Mouse (Mus musculus) granulocyte monocyte progenitor cell, adult 5-6 weeks (primary cell): ENCODE measurements around the gene Ap3b2. TPM values are rescaled to one million over a fixed set of nuclear protein-coding genes. Genes with fewer than 3 reads are reported as not detected.
"Not testable (repeated sequence)": the region's sequence is repeated elsewhere in the genome, so short reads cannot be mapped to it uniquely, and the experiment has no call there.

ENCODE experiments used
- ATAC-seq: replicated peaks from 2 replicates; pipeline ENCODE4 v1.8.0; 2016; ENCODE audit warnings: mild to moderate bottlenecking, moderate TSS enrichment, inconsistent platforms; ENCODE audit not compliant: poor library complexity, severe bottlenecking
- total RNA-seq, 2 experiments: library from RNA; stranded (forward) in 1 of 2; stranded (reverse) in 1 of 2; fragments of 200-712, 200-1000 nt in 1 of 2; fragments of >200 nt in 1 of 2; fragmentation: Nextera tagmentation in 1 of 2; gene quantifications; 2 replicates each; pipeline ENCODE4 v1.2.3; 2014 to 2017

The Ap3b2 gene
- total RNA-seq, 2 experiments from 2014 or later: not detected

DNA sequence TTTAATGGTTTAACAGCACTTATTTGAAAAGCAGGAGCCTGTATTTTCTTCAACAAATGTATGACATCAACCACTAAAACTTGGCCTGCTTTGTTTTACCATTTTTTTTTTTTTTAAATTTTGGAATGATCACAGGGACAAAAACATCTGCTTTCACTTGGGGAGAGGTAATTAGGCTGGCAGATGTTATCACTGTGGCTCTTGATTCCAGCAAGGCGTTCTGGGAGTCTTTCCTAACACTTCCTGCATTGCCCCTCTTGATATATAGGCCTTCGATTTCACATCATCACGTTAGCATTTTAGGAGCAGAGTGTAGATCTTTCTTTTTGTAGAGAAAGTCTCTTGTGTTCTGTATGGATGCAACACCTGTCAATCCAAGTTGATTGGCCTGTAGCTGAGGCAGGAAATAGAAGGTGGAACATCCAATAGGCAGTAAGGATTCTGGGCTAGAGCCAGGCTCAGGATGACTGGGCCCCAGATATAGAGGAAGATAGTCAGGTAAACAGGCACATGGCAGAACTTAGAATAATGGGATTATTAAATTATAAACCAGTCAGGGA, 14.1 kb downstream of the Ap3b2 start:
- no peak for ATAC-seq

DNA sequence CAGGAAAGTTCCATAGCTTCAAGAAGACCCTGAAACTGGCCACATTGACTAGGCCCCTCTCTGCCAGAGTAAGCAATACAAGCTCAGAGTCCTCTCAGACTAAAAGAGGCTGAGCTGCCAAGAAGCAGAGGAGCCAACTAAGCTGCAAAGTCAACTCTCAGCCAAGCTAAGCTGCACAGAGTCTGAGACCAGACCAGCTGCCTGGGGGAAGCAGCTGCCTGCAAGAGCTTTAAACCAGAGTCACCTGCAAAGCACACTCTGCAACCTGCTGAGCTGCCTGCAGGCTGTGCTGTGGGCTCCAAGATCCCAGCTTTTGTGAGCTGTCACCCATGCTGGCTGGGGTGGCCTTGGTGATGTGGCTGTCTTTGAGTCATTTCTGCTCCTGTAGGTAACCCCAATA, 15.5 kb downstream of the Ap3b2 start:
- not testable (repeated sequence) for ATAC-seq

DNA sequence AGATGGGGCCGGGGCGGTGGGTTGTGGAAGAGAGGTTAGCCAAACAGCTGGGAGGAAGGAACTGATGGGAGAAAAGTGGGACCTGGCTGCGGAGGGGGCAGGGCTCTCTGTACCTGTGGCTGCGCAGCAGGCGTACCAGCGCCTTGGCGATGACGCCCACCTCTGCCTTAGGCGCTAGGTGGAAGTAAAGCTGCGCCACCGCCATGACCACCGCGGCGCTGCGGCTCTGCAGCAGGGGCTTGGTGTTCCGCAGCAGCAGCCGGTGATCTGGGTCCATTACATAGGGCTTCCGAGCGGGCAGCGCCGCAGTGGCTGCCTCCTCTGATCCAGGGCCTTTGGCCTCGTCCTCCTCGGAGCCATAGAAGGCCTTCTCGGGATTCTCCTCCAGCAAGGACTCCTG, 16.9 kb downstream of the Ap3b2 start:
- peak; percentile 35; the same call in 1 of the 2 replicates for ATAC-seq

DNA sequence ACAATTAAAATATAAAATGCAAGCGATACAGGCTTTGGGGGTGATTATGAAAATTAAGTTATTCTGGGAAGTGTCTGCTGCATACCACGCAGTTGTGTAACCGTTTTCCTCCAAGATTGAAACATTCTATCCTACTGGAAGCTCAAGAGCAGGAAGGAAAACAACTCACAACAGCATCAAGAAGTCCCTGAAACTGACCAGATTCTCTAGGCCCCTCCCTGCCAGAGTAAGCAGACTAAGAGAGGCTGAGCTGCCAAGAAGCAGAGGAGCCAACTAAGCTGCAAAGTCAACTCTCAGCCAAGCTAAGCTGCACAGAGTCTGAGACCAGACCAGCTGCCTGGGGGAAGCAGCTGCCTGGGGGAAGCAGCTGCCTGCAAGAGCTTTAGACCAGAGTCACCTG, 18.5 kb downstream of the Ap3b2 start:
- no peak for ATAC-seq

DNA sequence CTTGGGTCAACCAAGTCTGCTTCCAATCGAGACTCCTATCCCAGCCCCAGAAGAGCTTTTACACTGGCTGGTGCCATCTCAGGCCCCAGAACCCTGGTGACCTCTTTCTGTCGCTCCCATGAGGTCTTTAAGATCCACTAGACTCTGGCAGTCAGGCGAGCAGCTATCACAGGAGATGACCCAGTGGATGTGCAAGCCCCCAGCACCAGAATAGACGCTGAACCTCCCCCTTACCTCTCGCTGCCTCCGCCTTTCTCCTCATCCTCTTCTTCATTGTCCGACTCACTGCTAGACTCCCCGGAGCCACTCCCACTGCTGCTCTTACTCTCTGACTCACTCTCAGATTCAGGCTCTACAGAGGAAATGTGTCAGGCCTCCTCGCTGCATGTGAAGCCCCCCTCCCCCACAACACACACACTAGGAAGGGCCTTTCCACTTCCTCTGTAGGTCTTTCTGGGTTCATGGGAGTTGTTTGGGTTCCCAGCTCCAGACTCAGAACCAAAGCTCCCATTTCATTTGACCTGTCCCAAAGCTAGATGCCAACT, 28.7 kb downstream of the Ap3b2 start:
- ATAC-seq: no peak

DNA sequence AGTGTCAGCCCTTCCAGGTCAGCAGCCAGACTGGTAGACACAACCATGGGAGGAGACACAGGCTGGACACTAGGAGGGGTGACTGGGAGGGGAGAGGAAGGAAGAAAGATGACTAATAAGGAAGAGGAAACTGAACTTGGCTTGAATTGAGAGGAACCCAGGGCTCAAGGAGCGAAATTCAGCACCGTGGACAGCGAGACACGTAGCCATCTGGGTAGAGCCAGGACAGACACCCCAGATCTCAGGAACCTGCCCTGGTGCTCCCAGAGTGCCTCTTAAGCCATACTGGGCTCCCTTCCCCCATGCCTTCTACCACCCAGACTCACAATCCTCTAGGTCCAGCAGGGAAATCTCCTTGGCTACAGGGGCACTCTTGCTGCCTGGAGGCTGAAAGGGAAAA, 29.6 kb downstream of the Ap3b2 start:
- peak; percentile 81 for ATAC-seq

DNA sequence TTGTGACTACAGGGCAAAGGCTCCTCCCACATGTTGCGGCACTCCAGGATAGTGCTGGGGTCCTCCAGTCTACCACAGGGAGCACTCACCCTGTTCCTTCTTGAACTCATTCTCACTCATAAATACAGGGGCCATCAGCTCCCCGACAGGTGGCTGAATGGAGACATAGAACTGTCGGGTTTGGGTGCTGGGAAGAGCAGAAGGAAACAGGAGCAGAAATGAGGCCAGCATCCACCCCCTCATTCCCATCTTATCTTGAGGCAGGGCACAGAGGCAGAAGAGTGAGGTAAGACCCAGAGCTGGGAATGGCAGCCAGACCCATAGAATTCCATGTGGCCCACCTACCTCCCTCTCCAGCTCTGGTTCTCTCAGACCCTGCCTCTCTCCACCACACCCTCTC, 30.9 kb downstream of the Ap3b2 start:
- ATAC-seq: no peak

DNA sequence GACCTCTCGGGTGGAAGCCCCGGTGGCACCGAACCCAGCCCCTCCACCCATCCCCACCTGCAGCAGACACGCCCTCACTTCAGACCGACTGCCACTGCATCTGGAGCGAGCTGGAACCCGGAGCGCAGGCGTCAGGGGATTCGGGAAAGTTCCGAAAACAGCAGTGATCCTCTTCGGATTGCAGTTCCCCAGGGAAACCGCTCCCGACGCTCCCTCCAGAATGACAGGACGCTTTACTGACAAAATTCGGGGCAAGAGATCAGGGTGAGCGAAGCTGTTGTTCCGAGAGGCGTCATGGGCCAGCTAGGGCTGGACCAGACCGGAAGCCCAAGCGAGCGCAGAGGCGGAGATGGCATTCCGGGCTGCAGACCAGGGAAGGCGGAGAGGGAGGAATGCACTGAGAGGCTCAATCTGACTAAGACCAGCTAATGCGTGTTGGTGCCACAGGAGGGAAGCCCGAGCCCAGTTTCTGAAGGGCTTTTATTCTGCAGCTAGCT, 38.5 kb downstream of the Ap3b2 start, which contains the start of gene Cpeb1:
TSS of gene Cpeb1 (minus strand) at position 311 of the 497 bp plus-strand sequence.
- ATAC-seq: no peak

DNA sequence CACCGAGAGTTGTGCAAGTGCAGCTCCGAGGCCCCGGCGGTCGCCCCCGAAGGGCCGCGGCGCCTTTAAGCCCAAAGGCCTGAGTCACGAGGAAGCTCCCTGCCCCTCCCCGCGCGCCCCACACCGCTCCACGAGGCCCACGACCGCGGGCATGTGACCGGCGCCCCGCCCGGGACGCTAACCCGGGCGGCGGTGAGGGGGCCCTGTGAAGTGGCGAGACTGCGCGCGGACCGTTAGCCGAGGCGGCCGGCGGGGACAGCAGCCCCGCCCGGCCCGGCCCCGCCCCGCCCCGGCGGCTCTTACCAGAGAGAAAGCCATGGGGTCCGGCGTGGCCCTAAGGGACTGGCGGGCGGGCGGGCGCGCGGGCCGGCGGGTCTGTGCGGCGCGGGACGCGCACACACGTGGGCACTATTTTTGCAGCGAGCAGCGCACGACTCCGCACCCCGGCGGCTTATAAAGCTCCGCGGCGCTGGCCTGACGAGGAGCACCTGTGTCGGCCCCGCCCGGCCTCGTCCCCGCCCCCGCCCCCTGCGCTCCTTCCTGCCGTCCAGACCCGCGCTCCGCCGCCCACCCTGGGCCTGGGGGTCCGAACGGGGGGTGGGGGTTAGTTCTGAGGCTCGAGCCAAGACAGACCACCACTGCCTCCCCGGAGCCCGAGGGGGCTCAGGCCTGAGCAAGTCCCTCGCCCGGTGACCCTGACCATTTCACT, 39.2 kb downstream of the Ap3b2 start:
- ATAC-seq: peak; percentile 66

DNA sequence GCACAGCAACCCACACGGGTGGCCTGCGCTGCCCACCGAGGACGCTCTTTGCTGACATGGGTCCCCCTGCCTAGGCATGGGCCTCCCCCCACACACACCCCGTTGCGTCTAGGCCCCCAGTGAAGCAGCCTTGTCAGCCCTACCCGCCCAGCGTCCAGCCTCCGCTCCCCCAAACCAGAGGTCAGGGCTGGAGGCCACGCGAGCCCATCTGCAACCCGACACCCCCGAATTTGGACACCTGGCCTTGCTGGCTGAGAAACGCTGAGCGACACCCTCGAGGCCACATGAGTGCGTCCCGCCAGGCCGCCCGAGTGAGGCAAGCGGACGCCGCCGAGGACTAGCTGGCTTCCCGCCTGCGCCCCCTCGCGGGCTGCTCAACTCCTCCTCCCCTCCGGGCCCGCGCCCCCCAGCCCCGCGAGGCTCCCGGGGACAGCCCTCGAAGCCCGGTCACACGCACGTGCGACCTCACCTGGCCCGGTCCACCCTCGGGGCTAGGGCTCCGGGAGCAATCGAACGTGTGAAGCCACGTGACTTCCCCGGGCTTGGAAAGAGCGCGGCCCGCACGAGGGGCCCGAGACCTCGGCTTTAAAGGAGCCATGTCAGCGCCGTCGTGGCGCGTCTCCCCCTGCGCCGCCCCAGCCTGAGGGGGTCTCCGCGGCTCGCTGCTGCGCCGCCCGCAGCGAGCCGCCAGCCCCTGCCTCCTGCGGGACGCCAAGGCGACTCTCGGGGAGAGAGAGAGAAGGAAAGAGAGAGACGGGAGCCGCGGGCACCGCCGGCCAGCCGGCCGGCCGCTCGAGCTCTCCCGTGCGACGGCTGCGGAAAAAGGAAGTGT, 40.1 kb downstream of the Ap3b2 start:
- peak; percentile 40 for ATAC-seq

DNA sequence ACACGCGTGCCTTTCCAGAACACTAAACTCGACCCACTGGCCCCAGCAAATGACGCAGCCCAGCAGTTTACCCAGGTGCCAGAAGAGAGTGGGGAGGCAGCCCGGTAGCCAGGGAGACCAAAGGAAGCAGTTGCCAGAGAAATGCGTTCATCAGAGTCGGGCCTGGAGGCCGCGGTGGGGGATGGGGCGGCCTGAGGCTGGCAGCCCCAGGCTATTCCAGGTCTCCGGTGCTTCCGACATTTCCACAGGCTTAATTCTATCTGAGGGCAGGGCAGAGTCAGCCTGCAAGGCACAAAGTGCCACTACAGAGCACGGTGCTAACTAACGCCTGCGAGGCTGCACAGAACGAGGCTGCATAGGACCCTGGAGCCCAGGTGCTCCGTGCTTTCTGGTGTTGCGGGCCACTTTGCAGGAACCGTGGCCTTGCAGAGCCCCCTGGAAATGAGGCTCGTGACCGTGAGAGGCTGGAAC, 40.7 kb downstream of the Ap3b2 start:
- ATAC-seq: 0 out of 2 replicates have a peak, but pooled peaks have one; percentile 4

Other genes with a start within 250 kb of the Ap3b2 start
- 4,638 and 5,139 TPM in 2 replicates for gene Rps17, start 148.7 kb downstream of the Ap3b2 start, total RNA-seq (2014; fragmentation: Nextera tagmentation)
- gene Rps17, start 148.7 kb downstream of the Ap3b2 start, total RNA-seq (2017): 3,883 and 3,979 TPM in 2 replicates
- gene Cpeb1, start 38.5 kb downstream of the Ap3b2 start, total RNA-seq (2014; fragmentation: Nextera tagmentation): not detected in 2 replicates
- gene Cpeb1, start 38.5 kb downstream of the Ap3b2 start, total RNA-seq (2017): not detected in 2 replicates
- not detected in 2 replicates for gene BC048679, start 4.4 kb upstream of the Ap3b2 start, total RNA-seq (2014; fragmentation: Nextera tagmentation)
- gene BC048679, start 4.4 kb upstream of the Ap3b2 start, total RNA-seq (2017): not detected in 2 replicates
- 0.66 TPM in 1 of 2 replicates, not detected in the other for gene Fsd2, start 73.0 kb upstream of the Ap3b2 start, total RNA-seq (2014; fragmentation: Nextera tagmentation)
- gene Fsd2, start 73.0 kb upstream of the Ap3b2 start, total RNA-seq (2017): 0.13 and 0.41 TPM in 2 replicates
- 9.2 and 14.1 TPM in 2 replicates for gene Whamm, start 77.3 kb upstream of the Ap3b2 start, total RNA-seq (2014; fragmentation: Nextera tagmentation)
- 18.4 and 19.3 TPM in 2 replicates for gene Whamm, start 77.3 kb upstream of the Ap3b2 start, total RNA-seq (2017)
- 0.11 and 0.39 TPM in 2 replicates for gene Homer2, start 213.6 kb upstream of the Ap3b2 start, total RNA-seq (2014; fragmentation: Nextera tagmentation)
- 1.5 and 5.2 TPM in 2 replicates for gene Homer2, start 213.6 kb upstream of the Ap3b2 start, total RNA-seq (2017)